Comparison of ENCODE assay signal across 9 mouse cellular contexts in the genomic region with DNA sequence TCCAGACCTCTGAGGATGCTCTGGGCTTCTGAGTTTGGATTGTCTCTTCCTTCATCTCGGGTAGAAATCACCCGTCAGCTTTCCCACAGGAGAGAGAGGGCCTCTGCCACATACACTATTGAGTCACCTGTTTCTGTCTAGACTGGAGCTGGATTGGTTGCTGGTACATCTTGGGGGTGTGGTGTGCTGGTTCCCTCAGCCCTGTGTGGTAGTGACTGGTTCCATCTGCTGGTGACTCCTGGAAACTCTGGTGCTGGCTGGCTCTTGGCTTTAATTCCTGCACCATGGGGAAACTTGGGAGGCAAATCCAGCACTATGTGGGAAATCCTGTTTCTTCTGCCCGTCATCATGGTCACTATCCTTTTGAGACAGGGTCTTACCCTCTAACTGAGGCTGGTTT. TPM values are rescaled to one million over a fixed set of nuclear protein-coding genes. Genes with fewer than 3 reads are reported as not detected.
A peak's percentile ranks its signal among the peaks of the same experiment; 100 is the strongest.
DNase-seq lines count a peak whose midpoint lies in the region.
"Had no signal": no experiment of that assay in that cellular context is flagged by ENCODE, and none has a peak within 500 bp of the region (broad histone marks: within the 10 kb centered on the region; RNA-seq: fewer than 3 reads in every experiment).

No protein-coding gene starts in this region.

- no peaks in the 10 kb centered on the region for H3K9me3 ChIP-seq in limb, embryonic 10.5 days (replicated peaks)
- H3K9me3 ChIP-seq: hindbrain, embryonic 15.5 days had no signal

- H3K27ac ChIP-seq in limb, embryonic 10.5 days = no peak overlapping the region
- H3K27ac ChIP-seq: hindbrain, embryonic 15.5 days had no signal

- no peak overlapping the region for H3K4me3 ChIP-seq in limb, embryonic 10.5 days
- H3K4me3 ChIP-seq: hindbrain, embryonic 15.5 days had no signal

- H3K36me3 ChIP-seq in limb, embryonic 10.5 days = no peaks in the 10 kb centered on the region
- H3K36me3 ChIP-seq: hindbrain, embryonic 15.5 days had no signal

- WGBS in limb, embryonic 10.5 days = 39% methylated on average over 3 of the region's 3 CpGs

- H3K4me1 ChIP-seq in limb, embryonic 10.5 days = peaks cover 28% of the 10 kb centered on the region

- no peaks in the 10 kb centered on the region for H3K27me3 ChIP-seq in limb, embryonic 10.5 days (ENCODE audit: low read depth, poor library complexity, severe bottlenecking)
- H3K27me3 ChIP-seq: hindbrain, embryonic 15.5 days had no signal

- DNase-seq in urinary bladder, adult 18-20 months (ENCODE audit: low spot score in 2 of 2) = peak; percentile 33 to 46
- DNase-seq in urinary bladder, postnatal 10 days (ENCODE audit: low spot score) = no peak
- peak; percentile 82 for DNase-seq in brain, adult 2 months (ENCODE audit: low read depth, low spot score)
- DNase-seq in frontal cortex, adult 2 months (ENCODE audit: extremely low spot score in 1 of 2, low spot score in 1 of 2) = peak; percentile 44 to 69
- DNase-seq in kidney, adult 18-20 months = peak; percentile 51
- DNase-seq in limb, embryonic 10.5 days (ENCODE audit: low spot score) = peak; percentile 50
- DNase-seq in right cerebral cortex, postnatal 14 days = peak; percentile 19
- no peak for DNase-seq in spleen, postnatal 14 days (ENCODE audit: low spot score in 2 of 2)

RNA-seq across cellular contexts. Expression of a gene that starts 24.3 kb away (rescaled TPM):
- not detected in 2 replicates for polyA plus RNA-seq in frontal cortex, adult 2 months (2012; rRNA removed)
- not detected in 2 replicates for polyA plus RNA-seq in limb, embryonic 10.5 days (2016; fragmentation: Nextera tagmentation; extraction: Ambion mirVana)
- polyA plus RNA-seq: hindbrain, embryonic 15.5 days had no signal

RNA-seq across cellular contexts. Expression of a gene that starts 38.0 kb away (rescaled TPM):
- 9.3 and 10.3 TPM in 2 replicates for polyA plus RNA-seq in frontal cortex, adult 2 months (2012; rRNA removed)
- 40.5 and 50.1 TPM in 2 replicates for polyA plus RNA-seq in limb, embryonic 10.5 days (2016; fragmentation: Nextera tagmentation; extraction: Ambion mirVana)

Comparison
In these comparisons a context has a peak if more than half of its experiments do, and no peak if none do; other contexts are left out.
1. DNase-seq: peak in urinary bladder, adult 18-20 months (2 of 2), brain, adult 2 months (single experiment), frontal cortex, adult 2 months (2 of 2), kidney, adult 18-20 months (single experiment), limb, embryonic 10.5 days (single experiment) and right cerebral cortex, postnatal 14 days (single experiment); none in urinary bladder, postnatal 10 days (single experiment) and spleen, postnatal 14 days (0 of 2).